Mouse (Mus musculus): ENCODE data around the gene Smc1b.

Smc1b gene

GRCm38 (mm10) chr15:85026197-85026596 is 105.6 kb downstream of the Smc1b start:
- DNase-seq (ENCODE audit: extremely low spot score): no peak

GRCm38 (mm10) chr15:85022211-85022610 is 109.6 kb downstream of the Smc1b start:
- DNase-seq (ENCODE audit: extremely low spot score): no peak

- DNase-seq (ENCODE audit: extremely low spot score): no peak
Observed at GRCm38 (mm10) chr15:85016951-85017664, 114.7 kb downstream of the Smc1b start, which contains the start of gene Upk3a. TSS of gene Upk3a (plus strand) at chr15:85017141.

- no peak for DNase-seq (ENCODE audit: extremely low spot score)
Observed at GRCm38 (mm10) chr15:85015771-85016170, 116.0 kb downstream of the Smc1b start.
